Mouse (Mus musculus) ES-E14 (cell line): ENCODE results near the gene Mafg. TPM values are rescaled to one million over a fixed set of nuclear protein-coding genes. Genes with fewer than 3 reads are reported as not detected.
A peak's percentile ranks its signal among the peaks of the same experiment; 100 is the strongest.

Source experiments
- DNase-seq: peaks from one replicate; pipeline ENCODE4 v3.0.0-alpha.2; 2013; ENCODE audit warnings: low read depth, low spot score
- H3K27ac ChIP-seq: 2 replicates; pipeline ENCODE4 v1.5.1; 2012; ENCODE audit warnings: low read depth, mild to moderate bottlenecking, low read length, moderate library complexity, mixed read lengths; ENCODE audit not compliant: poor library complexity, insufficient read depth, severe bottlenecking
- H3K36me3 ChIP-seq: 2 replicates; pipeline ENCODE4 v1.6.1; 2012; ENCODE audit warnings: mild to moderate bottlenecking, low read length, moderate library complexity, mixed read lengths; ENCODE audit not compliant: control insufficient read depth, poor library complexity, insufficient read depth, severe bottlenecking
- H3K4me1 ChIP-seq, 2 experiments: fragments of 150-350 bp in 1 of 2; sonication (generic) in 1 of 2; 2 replicates each; pipeline ENCODE4 v1.6.1; 2012; ENCODE audit warnings: low read length in 2 of 2, mild to moderate bottlenecking in 1 of 2, mixed read lengths in 1 of 2; ENCODE audit not compliant: control insufficient read depth in 2 of 2, insufficient read depth in 2 of 2, poor library complexity in 1 of 2
- H3K4me3 ChIP-seq, 2 experiments: fragments of 150-350 bp in 1 of 2; sonication (generic) in 1 of 2; 2 replicates each; pipeline ENCODE4 v1.5.1; 2012; ENCODE audit warnings: low read length in 2 of 2, low read depth in 1 of 2, mild to moderate bottlenecking in 1 of 2, mixed read lengths in 1 of 2; ENCODE audit not compliant: insufficient read depth in 1 of 2, poor library complexity in 1 of 2, severe bottlenecking in 1 of 2
- H3K9ac ChIP-seq: 2 replicates; pipeline ENCODE4 v1.6.1; 2012; ENCODE audit warnings: low read depth, mild to moderate bottlenecking, low read length, mixed read lengths; ENCODE audit not compliant: poor library complexity, insufficient read depth, severe bottlenecking
- H3K9me3 ChIP-seq: fragments of 150-350 bp; sonication (generic); 2 replicates; pipeline ENCODE4 v1.6.1; 2012; ENCODE audit warnings: low read depth, mild to moderate bottlenecking, low read length; ENCODE audit not compliant: control insufficient read depth, insufficient read depth
- CHD2 ChIP-seq: IDR thresholded peaks from 2 replicates; pipeline ENCODE4 v1.6.1; 2014; ENCODE audit warnings: mild to moderate bottlenecking, low read depth, low read length, inconsistent platforms
- HCFC1 ChIP-seq: IDR thresholded peaks from 2 replicates; pipeline ENCODE4 v1.6.1; 2012; ENCODE audit warnings: low read length, inconsistent platforms, borderline replicate concordance; ENCODE audit not compliant: insufficient read depth
- MAFK ChIP-seq: IDR thresholded peaks from 2 replicates; pipeline ENCODE4 v1.6.1; 2014; ENCODE audit warnings: mild to moderate bottlenecking, low read depth, low read length, inconsistent platforms; ENCODE audit not compliant: insufficient read depth
- ZC3H11A ChIP-seq: IDR thresholded peaks from 2 replicates; pipeline ENCODE4 v1.6.1; 2012; ENCODE audit warnings: low read depth, mild to moderate bottlenecking, inconsistent platforms, low read length, borderline replicate concordance
- ZNF384 ChIP-seq: IDR thresholded peaks from 2 replicates; pipeline ENCODE4 v1.6.1; 2012; ENCODE audit warnings: low read depth, low read length, inconsistent platforms
- in situ Hi-C, 2 experiments: fragments of 600-800 bp; cut with MboI; formaldehyde crosslinking; loops; one replicate each; pipeline ENCODE4 v1.15.1; 2025; ENCODE audit warnings: low sequenced_read_pairs in 2 of 2, inconsistent platforms in 1 of 2; ENCODE audit not compliant: unreplicated experiment in 2 of 2
- total RNA-seq: library from RNA; depleted of rRNA; stranded (reverse); fragments of 300-350 nt; gene quantifications from 2 replicates; pipeline ENCODE4 v1.2.3, GENCODE M21; 2012

Mafg gene
- total RNA-seq, 1 experiment, result 42.6 TPM

- Histone ChIP-seq H3K4me1 (peaks cover 8 to 30% of the 10 kb centered on the region in 2 experiments; a peak in 2 of 4 replicates), H3K27ac (no peak overlapping the region), H3K4me3 (peak overlapping the region; percentile 94), H3K36me3 (peaks cover 31% of the 10 kb centered on the region), H3K9ac (peak overlapping the region; percentile 92), H3K9me3 (no peaks in the 10 kb centered on the region)
- TF ChIP-seq MAFK (no peak), ZC3H11A (no peak), ZNF384 (no peak), CHD2 (no peak), HCFC1 (no peak)
- in situ Hi-C loops, result no loop called here
- DNase-seq, result no peak
These were observed 16.6 kb downstream of the Mafg start for GRCm38 (mm10) chr11:120616617-120617294.

GRCm38 (mm10) chr11:120615606-120616203 lies 17.7 kb downstream of the Mafg start:
- DNase-seq, result no peak
- Histone ChIP-seq H3K36me3 (peaks cover 39% of the 10 kb centered on the region), H3K4me3 (no peak overlapping the region), H3K4me1 (peaks cover 8 to 27% of the 10 kb centered on the region in 2 experiments; a peak in 2 of 4 replicates), H3K27ac (no peak overlapping the region), H3K9ac (0 out of 2 replicates have a peak overlapping the region, but pooled peaks have one; percentile 17), H3K9me3 (no peaks in the 10 kb centered on the region)
- TF ChIP-seq MAFK (no peak), ZC3H11A (no peak), HCFC1 (no peak), CHD2 (no peak), ZNF384 (no peak)
- in situ Hi-C loops, result no loop called here

- no peak overlapping the region for H3K9ac ChIP-seq
- DNase-seq, result no peak
- no peak overlapping the region for H3K4me3 ChIP-seq
- no peak overlapping the region for H3K27ac ChIP-seq
- TF ChIP-seq MAFK (no peak), CHD2 (no peak), ZNF384 (no peak), ZC3H11A (no peak), HCFC1 (no peak)
- no peaks in the 10 kb centered on the region for H3K9me3 ChIP-seq
- H3K36me3 ChIP-seq, result peaks cover 42% of the 10 kb centered on the region
- in situ Hi-C loops, result no loop called here
- H3K4me1 ChIP-seq, result peaks cover 8 to 24% of the 10 kb centered on the region in 2 experiments; a peak in 2 of 4 replicates
These were observed 18.2 kb downstream of the Mafg start for GRCm38 (mm10) chr11:120615167-120615566.

- in situ Hi-C loops, result no loop called here
- Histone ChIP-seq H3K27ac (no peak overlapping the region), H3K4me3 (no peak overlapping the region), H3K9ac (no peak overlapping the region), H3K4me1 (peaks cover 8 to 26% of the 10 kb centered on the region in 2 experiments; a peak in 3 of 4 replicates), H3K36me3 (peaks cover 38% of the 10 kb centered on the region), H3K9me3 (no peaks in the 10 kb centered on the region)
- TF ChIP-seq HCFC1 (no peak), ZNF384 (no peak), MAFK (no peak), CHD2 (no peak), ZC3H11A (no peak)
- no peak for DNase-seq
These were observed 19.4 kb downstream of the Mafg start for GRCm38 (mm10) chr11:120613976-120614375.

- Histone ChIP-seq H3K36me3 (peaks cover 38% of the 10 kb centered on the region), H3K27ac (no peak overlapping the region), H3K9me3 (no peaks in the 10 kb centered on the region), H3K4me3 (no peak overlapping the region), H3K4me1 (peaks cover 6 to 29% of the 10 kb centered on the region in 2 experiments; a peak in 3 of 4 replicates), H3K9ac (no peak overlapping the region)
- TF ChIP-seq ZNF384 (no peak), CHD2 (no peak), HCFC1 (no peak), MAFK (no peak), ZC3H11A (no peak)
- in situ Hi-C loops, result no loop called here
- no peak for DNase-seq
These were observed 19.9 kb downstream of the Mafg start for GRCm38 (mm10) chr11:120613481-120613972.
